Mouse (Mus musculus): ENCODE data around the gene Ifnar2. TPM values are rescaled to one million over a fixed set of nuclear protein-coding genes. Genes with fewer than 3 reads are reported as not detected.

The Ifnar2 gene
- polyA plus RNA-seq, 1 experiment from 2014 or later: 54.6 TPM

- no peaks in the 10 kb centered on the region for H3K9me3 ChIP-seq
- no peaks in the 10 kb centered on the region for H3K27me3 ChIP-seq
- H3K36me3 ChIP-seq: peaks cover 43% of the 10 kb centered on the region
- no peak overlapping the region for H3K4me3 ChIP-seq
- no peak overlapping the region for H3K4me2 ChIP-seq (replicated peaks)
- peaks cover 26% of the 10 kb centered on the region for H3K4me1 ChIP-seq
- no peak for ATAC-seq (ENCODE audit: low FRiP score, low read depth)
- no peak overlapping the region for H3K27ac ChIP-seq
- H3K9ac ChIP-seq: no peak overlapping the region
- 91% methylated on average over 12 of the region's 12 CpGs for WGBS
These were observed 25.4 kb downstream of the Ifnar2 start for GRCm38 (mm10) chr16:91398030-91398429.

- no peak for ATAC-seq (ENCODE audit: low FRiP score, low read depth)
- Histone ChIP-seq H3K9ac (no peak overlapping the region), H3K27ac (no peak overlapping the region), H3K27me3 (no peaks in the 10 kb centered on the region), H3K4me3 (no peak overlapping the region), H3K4me2 (replicated peaks) (no peak overlapping the region), H3K36me3 (peaks cover 39% of the 10 kb centered on the region), H3K4me1 (peaks cover 26% of the 10 kb centered on the region), H3K9me3 (no peaks in the 10 kb centered on the region)
- WGBS: 93% methylated on average over 7 of the region's 7 CpGs
These were observed 26.4 kb downstream of the Ifnar2 start for GRCm38 (mm10) chr16:91398944-91399343.

- peak; percentile 54 for ATAC-seq (ENCODE audit: low FRiP score, low read depth)
- Histone ChIP-seq H3K4me1 (peaks cover 33% of the 10 kb centered on the region), H3K9me3 (no peaks in the 10 kb centered on the region), H3K27ac (peak overlapping the region; percentile 61; the same call in 1 of the 2 replicates), H3K9ac (no peak overlapping the region), H3K36me3 (peaks cover 25% of the 10 kb centered on the region), H3K4me3 (no peak overlapping the region), H3K27me3 (no peaks in the 10 kb centered on the region), H3K4me2 (replicated peaks) (no peak overlapping the region; the same call in 1 of the 2 replicates)
- 42% methylated on average over 6 of the region's 6 CpGs for WGBS
These were observed 29.1 kb downstream of the Ifnar2 start for GRCm38 (mm10) chr16:91401569-91402165.

- H3K9me3 ChIP-seq: no peaks in the 10 kb centered on the region
- H3K9ac ChIP-seq: no peak overlapping the region
- no peak for ATAC-seq (ENCODE audit: low FRiP score, low read depth)
- peaks cover 17% of the 10 kb centered on the region for H3K36me3 ChIP-seq
- no peak overlapping the region for H3K4me2 ChIP-seq (replicated peaks)
- 78% methylated on average over 9 of the region's 9 CpGs for WGBS
- H3K27ac ChIP-seq: no peak overlapping the region
- H3K4me3 ChIP-seq: no peak overlapping the region
- peaks cover 45% of the 10 kb centered on the region for H3K4me1 ChIP-seq
- H3K27me3 ChIP-seq: no peaks in the 10 kb centered on the region
These were observed 31.2 kb downstream of the Ifnar2 start for GRCm38 (mm10) chr16:91403784-91404183.

GRCm38 (mm10) chr16:91404187-91404586, 31.6 kb downstream of the Ifnar2 start:
- Histone ChIP-seq H3K27ac (no peak overlapping the region), H3K4me3 (no peak overlapping the region), H3K36me3 (peaks cover 17% of the 10 kb centered on the region), H3K9me3 (no peaks in the 10 kb centered on the region), H3K4me2 (replicated peaks) (no peak overlapping the region), H3K27me3 (no peaks in the 10 kb centered on the region), H3K9ac (no peak overlapping the region), H3K4me1 (peaks cover 45% of the 10 kb centered on the region)
- 93% methylated on average over 8 of the region's 8 CpGs for WGBS
- ATAC-seq (ENCODE audit: low FRiP score, low read depth): no peak

GRCm38 (mm10) chr16:91404828-91405577, 32.4 kb downstream of the Ifnar2 start:
- Histone ChIP-seq H3K36me3 (peaks cover 17% of the 10 kb centered on the region), H3K9me3 (no peaks in the 10 kb centered on the region), H3K4me1 (peaks cover 45% of the 10 kb centered on the region), H3K4me2 (replicated peaks) (no peak overlapping the region), H3K27me3 (no peaks in the 10 kb centered on the region), H3K27ac (no peak overlapping the region), H3K9ac (no peak overlapping the region), H3K4me3 (no peak overlapping the region)
- 78% methylated on average over 10 of the region's 10 CpGs for WGBS
- no peak for ATAC-seq (ENCODE audit: low FRiP score, low read depth)

GRCm38 (mm10) chr16:91405640-91406584, 33.3 kb downstream of the Ifnar2 start, which contains the start of gene Il10rb:
Gene Il10rb, plus strand, starts transcription at chr16:91406164.
- Histone ChIP-seq H3K9me3 (no peaks in the 10 kb centered on the region), H3K4me1 (peaks cover 37% of the 10 kb centered on the region), H3K27me3 (no peaks in the 10 kb centered on the region), H3K27ac (peak within 1 kb of the TSS; percentile 39; the same call in 1 of the 2 replicates), H3K36me3 (peaks cover 14% of the 10 kb centered on the region), H3K4me2 (replicated peaks) (peak within 1 kb of the TSS; percentile 97), H3K4me3 (peak within 1 kb of the TSS; percentile 72), H3K9ac (peak within 1 kb of the TSS; percentile 84)
- peak; percentile 67 for ATAC-seq (ENCODE audit: low FRiP score, low read depth)
- WGBS: 2% methylated on average over 50 of the region's 51 CpGs

GRCm38 (mm10) chr16:91406585-91407220, 34.1 kb downstream of the Ifnar2 start:
- Histone ChIP-seq H3K4me3 (peak overlapping the region; percentile 72), H3K4me2 (replicated peaks) (peak overlapping the region; percentile 97), H3K9ac (peak overlapping the region; percentile 84), H3K9me3 (no peaks in the 10 kb centered on the region), H3K27me3 (no peaks in the 10 kb centered on the region), H3K36me3 (peaks cover 14% of the 10 kb centered on the region), H3K27ac (0 out of 2 replicates have a peak overlapping the region, but pooled peaks have one; percentile 39), H3K4me1 (peaks cover 29% of the 10 kb centered on the region)
- WGBS: under 1% methylated on average over 13 of the region's 13 CpGs
- ATAC-seq (ENCODE audit: low FRiP score, low read depth): no peak

- no peak for ATAC-seq (ENCODE audit: low FRiP score, low read depth)
- no peak overlapping the region for H3K4me2 ChIP-seq (replicated peaks)
- H3K27ac ChIP-seq: no peak overlapping the region
- H3K4me1 ChIP-seq: no peaks in the 10 kb centered on the region
- 49% methylated on average over 12 of the region's 12 CpGs for WGBS
- H3K27me3 ChIP-seq: no peaks in the 10 kb centered on the region
- no peak overlapping the region for H3K4me3 ChIP-seq
- H3K36me3 ChIP-seq: peaks cover 30% of the 10 kb centered on the region
- H3K9me3 ChIP-seq: no peaks in the 10 kb centered on the region
- H3K9ac ChIP-seq: no peak overlapping the region
These were observed 40.7 kb downstream of the Ifnar2 start for GRCm38 (mm10) chr16:91413102-91413844.

- Histone ChIP-seq H3K9ac (no peak overlapping the region), H3K27me3 (no peaks in the 10 kb centered on the region), H3K4me1 (no peaks in the 10 kb centered on the region), H3K4me2 (replicated peaks) (no peak overlapping the region), H3K36me3 (peaks cover 45% of the 10 kb centered on the region), H3K27ac (no peak overlapping the region), H3K9me3 (no peaks in the 10 kb centered on the region), H3K4me3 (no peak overlapping the region)
- WGBS: 84% methylated on average over 9 of the region's 9 CpGs
- ATAC-seq (ENCODE audit: low FRiP score, low read depth): no peak
These were observed 43.0 kb downstream of the Ifnar2 start for GRCm38 (mm10) chr16:91415391-91416189.

Measured in limb, embryonic 13.5 days (tissue).